Mouse (Mus musculus) limb, embryonic 11.5 days (tissue): Measurements from ENCODE around the gene Fam189a1. TPM values are rescaled to one million over a fixed set of nuclear protein-coding genes. Genes with fewer than 3 reads are reported as not detected.

ENCODE experiments used
- ATAC-seq: fragments of 200-750 bp; cut with Nextera tagmentation; 2 replicates; pipeline ENCODE4 v1.8.0; 2017; ENCODE audit warnings: low read depth; ENCODE audit not compliant: insufficient number of reproducible peaks, low FRiP score, low TSS enrichment
- DNase-seq: peaks from one replicate; pipeline ENCODE4 v3.0.0-alpha.2; 2015; ENCODE audit warnings: low spot score
- H3K27ac ChIP-seq: fragments of 300-500 bp; sonication (generic); replicated peaks from 2 replicates; pipeline ENCODE4 v1.5.1; 2014; ENCODE audit warnings: low read depth, mild to moderate bottlenecking, low read length
- H3K27me3 ChIP-seq: fragments of 300-500 bp; sonication (generic); 2 replicates; pipeline ENCODE4 v1.6.1; 2014; ENCODE audit warnings: mild to moderate bottlenecking, low read length, mixed read lengths; ENCODE audit not compliant: control insufficient read depth, insufficient read depth
- H3K36me3 ChIP-seq: fragments of 300-500 bp; sonication (generic); 2 replicates; pipeline ENCODE4 v1.6.1; 2014; ENCODE audit warnings: mild to moderate bottlenecking, low read length, moderate library complexity, mixed read lengths; ENCODE audit not compliant: control insufficient read depth, insufficient read depth
- H3K4me1 ChIP-seq: fragments of 300-500 bp; sonication (generic); 2 replicates; pipeline ENCODE4 v1.6.1; 2014; ENCODE audit warnings: low read length, mixed read lengths; ENCODE audit not compliant: control insufficient read depth, insufficient read depth
- H3K4me2 ChIP-seq: fragments of 300-500 bp; sonication (generic); 2 replicates; pipeline ENCODE4 v1.6.1; 2014; ENCODE audit warnings: low read depth, mild to moderate bottlenecking, moderate library complexity; ENCODE audit not compliant: severe bottlenecking
- H3K4me3 ChIP-seq: fragments of 300-500 bp; sonication (generic); 2 replicates; pipeline ENCODE4 v1.5.1; 2014; ENCODE audit warnings: low read depth, low read length
- H3K9ac ChIP-seq: fragments of 300-500 bp; sonication (generic); 2 replicates; pipeline ENCODE4 v1.6.1; 2014; ENCODE audit warnings: mild to moderate bottlenecking, low read length
- H3K9me3 ChIP-seq: fragments of 300-500 bp; sonication (generic); 2 replicates; pipeline ENCODE4 v1.6.1; 2016; ENCODE audit warnings: low read length; ENCODE audit not compliant: control insufficient read depth
- WGBS: fragments of 180-500 bp; shearing (Covaris S2); extraction: QIAGEN DNeasy Blood & Tissue Kit; methylation state at CpG from one replicate; pipeline ENCODE4 v1.1.7; 2014; 5-methylcytosine and 5-hydroxymethylcytosine counted together
- polyA plus RNA-seq: library from polyadenylated mRNA; unstranded; fragments of >200 nt; fragmentation: Nextera tagmentation; extraction: Ambion mirVana; gene quantifications from 2 replicates; pipeline ENCODE4 v1.2.1, GENCODE M21; 2014

The Fam189a1 gene
- polyA plus RNA-seq, 1 experiment from 2014 or later: 0.35 TPM

DNA sequence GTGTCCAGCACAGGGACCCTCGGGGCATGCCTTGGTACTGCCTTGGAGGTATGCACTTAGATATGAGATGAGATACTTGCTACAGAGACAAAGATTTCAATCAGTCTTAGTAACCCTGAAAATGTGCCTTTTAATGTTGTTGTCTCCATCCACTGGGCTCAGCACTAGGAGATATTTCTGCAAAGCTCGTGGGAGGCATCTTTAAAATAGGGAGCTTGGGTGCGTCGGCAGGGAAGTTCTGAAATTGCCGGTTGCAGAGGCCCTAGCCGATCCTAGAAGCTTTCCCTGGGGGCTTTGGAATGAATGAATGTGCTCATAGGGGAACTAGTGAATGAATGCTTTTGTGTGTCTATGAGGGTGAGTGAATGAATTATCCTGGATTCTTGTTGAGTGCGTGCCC lies 412.8 kb downstream of the Fam189a1 start:
- H3K27me3 ChIP-seq: no peaks in the 10 kb centered on the region
- DNase-seq (no peak), ATAC-seq (no peak)
- H3K4me1 ChIP-seq: no peaks in the 10 kb centered on the region
- no peak overlapping the region for H3K4me2 ChIP-seq
- H3K36me3 ChIP-seq: no peaks in the 10 kb centered on the region
- H3K9ac ChIP-seq: no peak overlapping the region
- WGBS: 90% methylated on average over 7 of the region's 7 CpGs
- H3K9me3 ChIP-seq: no peaks in the 10 kb centered on the region
- no peak overlapping the region for H3K4me3 ChIP-seq
- H3K27ac ChIP-seq: no peak overlapping the region

- Histone ChIP-seq H3K27ac (no peak overlapping the region), H3K4me1 (no peaks in the 10 kb centered on the region), H3K4me3 (no peak overlapping the region)
Observed at GRCm38 (mm10) chr7:64741333-64742307, 414.8 kb downstream of the Fam189a1 start.

GRCm38 (mm10) chr7:64739131-64739530 lies 417.2 kb downstream of the Fam189a1 start:
- Histone ChIP-seq H3K27ac (no peak overlapping the region), H3K4me2 (no peak overlapping the region), H3K9me3 (no peaks in the 10 kb centered on the region), H3K9ac (no peak overlapping the region), H3K27me3 (no peaks in the 10 kb centered on the region), H3K4me1 (no peaks in the 10 kb centered on the region), H3K4me3 (no peak overlapping the region), H3K36me3 (no peaks in the 10 kb centered on the region)
- DNase-seq (no peak), ATAC-seq (no peak)
- 71% methylated on average over 11 of the region's 11 CpGs for WGBS

More at GRCm38 (mm10) chr7:64741333-64742307, 414.8 kb downstream of the Fam189a1 start:
- peak; percentile 95 for DNase-seq
- no peak; the same call in 1 of the 2 replicates for ATAC-seq
- no peak overlapping the region for H3K9ac ChIP-seq
- H3K27me3 ChIP-seq: no peaks in the 10 kb centered on the region
- H3K9me3 ChIP-seq: no peaks in the 10 kb centered on the region
- H3K36me3 ChIP-seq: no peaks in the 10 kb centered on the region
- H3K4me2 ChIP-seq: no peak overlapping the region
- WGBS: 38% methylated on average over 8 of the region's 8 CpGs

DNA sequence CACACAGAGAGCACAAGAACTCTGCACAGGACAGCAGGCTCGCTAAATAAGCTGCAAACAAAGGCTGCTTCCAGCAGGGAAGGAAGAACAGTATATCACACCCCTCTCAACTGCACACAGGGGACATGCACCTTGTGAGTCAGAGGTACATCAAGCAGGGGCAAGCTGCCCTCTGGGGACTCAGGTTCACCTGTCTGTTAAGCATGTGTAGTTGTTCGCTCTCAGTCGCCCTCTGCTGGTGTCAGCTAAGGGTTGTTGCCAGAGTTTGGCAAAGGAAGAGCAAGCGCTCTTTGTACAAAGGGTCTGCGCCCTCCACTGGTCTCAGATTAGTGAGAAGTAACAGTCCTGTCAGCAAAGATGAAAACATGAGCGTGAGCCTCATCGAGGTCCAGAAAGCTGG lies 426.6 kb downstream of the Fam189a1 start:
- no peak overlapping the region for H3K27ac ChIP-seq
- no peaks in the 10 kb centered on the region for H3K27me3 ChIP-seq
- DNase-seq (peak; percentile 82), ATAC-seq (0 out of 2 replicates have a peak, but pooled peaks have one; percentile 18)
- no peak overlapping the region for H3K4me2 ChIP-seq
- no peaks in the 10 kb centered on the region for H3K4me1 ChIP-seq
- H3K9me3 ChIP-seq: no peaks in the 10 kb centered on the region
- H3K9ac ChIP-seq: no peak overlapping the region
- no peak overlapping the region for H3K4me3 ChIP-seq
- no peaks in the 10 kb centered on the region for H3K36me3 ChIP-seq
- WGBS: 30% methylated on average over 7 of the region's 7 CpGs

GRCm38 (mm10) chr7:64728816-64729215 lies 427.6 kb downstream of the Fam189a1 start:
- ATAC-seq: no peak
- no peak for DNase-seq
- no peak overlapping the region for H3K9ac ChIP-seq
- WGBS: 83% methylated on average over 3 of the region's 3 CpGs
- no peaks in the 10 kb centered on the region for H3K9me3 ChIP-seq
- H3K4me1 ChIP-seq: no peaks in the 10 kb centered on the region
- no peak overlapping the region for H3K4me2 ChIP-seq
- no peaks in the 10 kb centered on the region for H3K27me3 ChIP-seq
- no peak overlapping the region for H3K27ac ChIP-seq
- H3K36me3 ChIP-seq: no peaks in the 10 kb centered on the region
- no peak overlapping the region for H3K4me3 ChIP-seq

- H3K36me3 ChIP-seq: no peaks in the 10 kb centered on the region
Observed at GRCm38 (mm10) chr7:64728181-64728591, 428.2 kb downstream of the Fam189a1 start.

GRCm38 (mm10) chr7:64725967-64726695 lies 430.2 kb downstream of the Fam189a1 start:
- no peaks in the 10 kb centered on the region for H3K27me3 ChIP-seq
- H3K4me3 ChIP-seq: no peak overlapping the region
- H3K9ac ChIP-seq: no peak overlapping the region
- H3K36me3 ChIP-seq: no peaks in the 10 kb centered on the region
- no peaks in the 10 kb centered on the region for H3K9me3 ChIP-seq
- no peak overlapping the region for H3K27ac ChIP-seq
- DNase-seq (no peak), ATAC-seq (no peak)
- WGBS: 82% methylated on average over 6 of the region's 6 CpGs
- H3K4me2 ChIP-seq: no peak overlapping the region
- no peaks in the 10 kb centered on the region for H3K4me1 ChIP-seq

More at GRCm38 (mm10) chr7:64728181-64728591, 428.2 kb downstream of the Fam189a1 start:
- 82% methylated on average over 5 of the region's 5 CpGs for WGBS
- H3K9me3 ChIP-seq: no peaks in the 10 kb centered on the region
- H3K4me3 ChIP-seq: no peak overlapping the region
- no peak for ATAC-seq
- no peak overlapping the region for H3K9ac ChIP-seq
- H3K27ac ChIP-seq: no peak overlapping the region
- H3K27me3 ChIP-seq: no peaks in the 10 kb centered on the region
- no peak for DNase-seq
- H3K4me2 ChIP-seq: no peak overlapping the region
- H3K4me1 ChIP-seq: no peaks in the 10 kb centered on the region

GRCm38 (mm10) chr7:64724409-64724808 lies 432.0 kb downstream of the Fam189a1 start:
- Histone ChIP-seq H3K36me3 (no peaks in the 10 kb centered on the region), H3K27ac (no peak overlapping the region), H3K27me3 (no peaks in the 10 kb centered on the region), H3K4me3 (no peak overlapping the region), H3K9ac (no peak overlapping the region), H3K4me2 (no peak overlapping the region), H3K4me1 (no peaks in the 10 kb centered on the region), H3K9me3 (no peaks in the 10 kb centered on the region)
- 93% methylated on average over 1 of the region's 1 CpGs for WGBS
- ATAC-seq: no peak
- no peak for DNase-seq
